Mouse (Mus musculus): ENCODE results near the gene Kmt2c. TPM values are rescaled to one million over a fixed set of nuclear protein-coding genes. Genes with fewer than 3 reads are reported as not detected.

Gene Kmt2c
- total and polyA plus RNA-seq, 3 experiments = 23.8 to 34.0 (median 26.2) TPM

DNA sequence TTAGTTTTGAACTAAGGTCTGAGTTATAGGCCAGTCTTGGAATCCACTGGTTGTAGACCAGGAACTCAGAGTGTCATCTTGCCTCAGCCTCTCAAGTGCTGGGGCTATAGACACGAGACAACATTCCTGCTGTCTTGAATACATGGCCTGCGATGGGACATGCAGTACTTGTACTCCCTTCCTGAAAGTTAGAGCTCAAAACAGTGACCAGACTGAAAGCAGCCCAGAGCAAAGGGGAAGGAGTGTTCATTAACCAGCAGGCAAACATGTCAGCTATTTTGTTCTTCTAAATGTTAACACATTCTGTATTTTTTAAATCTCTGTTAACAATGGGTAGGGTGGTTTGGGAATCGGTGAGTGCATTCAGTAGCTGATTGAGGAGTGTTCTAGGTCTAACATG is 251.5 kb downstream of the Kmt2c start:
- Histone ChIP-seq H3K9me3 (replicated peaks; ENCODE audit: insufficient read depth, low read length) (no peaks in the 10 kb centered on the region), H3K4me3 (ENCODE audit: control insufficient read depth in 1 of 2, insufficient read depth in 1 of 2, low read depth in 2 of 2, low read length in 2 of 2) (no peak overlapping the region), H3K4me1 (ENCODE audit: control insufficient read depth in 1 of 2, insufficient read depth in 2 of 2, low read length in 2 of 2) (no peaks in the 10 kb centered on the region), H3K36me3 (ENCODE audit: control insufficient read depth in 1 of 2, insufficient read depth in 2 of 2, low read length in 2 of 2) (no peaks in the 10 kb centered on the region; a peak in 1 of 4 replicates), H3K27me3 (ENCODE audit: control insufficient read depth in 1 of 2, insufficient read depth in 2 of 2, low read length in 2 of 2) (no peaks in the 10 kb centered on the region), H3K27ac (ENCODE audit: control insufficient read depth, low read depth, low read length) (no peak overlapping the region), H3K9ac (ENCODE audit: control insufficient read depth, low read depth, low read length, poor library complexity, severe bottlenecking) (no peak overlapping the region), H3K79me2 (ENCODE audit: control insufficient read depth, insufficient read depth, low read length, poor library complexity) (no peaks in the 10 kb centered on the region)
- no peak for DNase-seq (ENCODE audit: low read depth, low spot score)
- no peak for TF ChIP-seq GABPA (IDR thresholded peaks at IDR 0.05; ENCODE audit: low read depth, low read length)
- no peak for TF ChIP-seq HCFC1 (IDR thresholded peaks at IDR 0.05; ENCODE audit: low read depth, low read length)
- TF ChIP-seq USF1 (IDR thresholded peaks at IDR 0.05; ENCODE audit: low read depth, low read length) = no peak
- no peak for TF ChIP-seq SMC3 (IDR thresholded peaks at IDR 0.05; ENCODE audit: low read depth, low read length)
- TF ChIP-seq ETS1 (IDR thresholded peaks at IDR 0.05; ENCODE audit: low read depth, low read length) = no peak
- TF ChIP-seq CHD2 (IDR thresholded peaks at IDR 0.05; ENCODE audit: low read length) = no peak
- no peak for TF ChIP-seq RCOR1 (IDR thresholded peaks at IDR 0.05; ENCODE audit: low read depth, low read length)
- TF ChIP-seq TBP (IDR thresholded peaks at IDR 0.05; ENCODE audit: low read depth, low read length) = no peak
- TF ChIP-seq NELFE (IDR thresholded peaks at IDR 0.05; ENCODE audit: low read depth, low read length) = no peak
- TF ChIP-seq MXI1 (IDR thresholded peaks at IDR 0.05; ENCODE audit: low read depth, low read length) = no peak
- no peak for TF ChIP-seq USF2 (IDR thresholded peaks at IDR 0.05; ENCODE audit: borderline replicate concordance in 1 of 2, insufficient read depth in 1 of 2, low read depth in 1 of 2, low read length in 2 of 2)
- no peak for TF ChIP-seq RAD21 (IDR thresholded peaks at IDR 0.05; ENCODE audit: low read depth, low read length)
- no peak for TF ChIP-seq JUND (IDR thresholded peaks at IDR 0.05; ENCODE audit: low read depth, low read length)
- no peak for TF ChIP-seq ZNF384 (IDR thresholded peaks at IDR 0.05; ENCODE audit: low read depth, low read length)
- TF ChIP-seq SIN3A (IDR thresholded peaks at IDR 0.05; ENCODE audit: low read length) = no peak
- TF ChIP-seq KAT2A (conservative IDR thresholded peaks at IDR 0.05; ENCODE audit: low read depth, low read length) = no peak
- no peak for TF ChIP-seq MYC (IDR thresholded peaks at IDR 0.05; ENCODE audit: low read depth, low read length)

GRCm38 (mm10) chr5:25246473-25246865 is 252.1 kb downstream of the Kmt2c start:
- no peak overlapping the region for H3K27ac ChIP-seq (ENCODE audit: control insufficient read depth, low read depth, low read length)
- H3K36me3 ChIP-seq (ENCODE audit: control insufficient read depth in 1 of 2, insufficient read depth in 2 of 2, low read length in 2 of 2) = no peaks in the 10 kb centered on the region
- TF ChIP-seq GATA1 (IDR thresholded peaks at IDR 0.05; ENCODE audit: low read depth, low read length) = no peak
- TF ChIP-seq POLR2AphosphoS5 (IDR thresholded peaks at IDR 0.05; ENCODE audit: borderline replicate concordance, low read depth, low read length) = no peak
- no peak for TF ChIP-seq MYB (IDR thresholded peaks at IDR 0.05; ENCODE audit: low read depth, low read length)
- TF ChIP-seq USF2 (IDR thresholded peaks at IDR 0.05; ENCODE audit: borderline replicate concordance in 1 of 2, insufficient read depth in 1 of 2, low read depth in 1 of 2, low read length in 2 of 2) = no peak
- TF ChIP-seq ZNF384 (IDR thresholded peaks at IDR 0.05; ENCODE audit: low read depth, low read length) = no peak
- TF ChIP-seq CHD2 (IDR thresholded peaks at IDR 0.05; ENCODE audit: low read length) = no peak
- TF ChIP-seq RAD21 (IDR thresholded peaks at IDR 0.05; ENCODE audit: low read depth, low read length) = no peak
- no peak for TF ChIP-seq ZKSCAN1 (IDR thresholded peaks at IDR 0.05; ENCODE audit: low read depth, low read length)
- no peak for TF ChIP-seq EP300 (IDR thresholded peaks at IDR 0.05; ENCODE audit: low read depth in 1 of 2, low read length in 2 of 2)
- TF ChIP-seq TBP (IDR thresholded peaks at IDR 0.05; ENCODE audit: low read depth, low read length) = no peak
- TF ChIP-seq NRF1 (IDR thresholded peaks at IDR 0.05; ENCODE audit: insufficient read depth, low read depth, low read length, poor library complexity, severe bottlenecking) = no peak
- no peak for TF ChIP-seq BHLHE40 (IDR thresholded peaks at IDR 0.05; ENCODE audit: borderline replicate concordance, low read depth, low read length)
- no peak for TF ChIP-seq RCOR1 (IDR thresholded peaks at IDR 0.05; ENCODE audit: low read depth, low read length)
- no peak for TF ChIP-seq TAL1 (IDR thresholded peaks at IDR 0.05; ENCODE audit: low read length)
- TF ChIP-seq E2F4 (IDR thresholded peaks at IDR 0.05; ENCODE audit: borderline replicate concordance, low read depth, low read length) = no peak
- no peak for TF ChIP-seq MAX (IDR thresholded peaks at IDR 0.05; ENCODE audit: low read length)
- no peak for TF ChIP-seq POLR2A (IDR thresholded peaks at IDR 0.05; ENCODE audit: control insufficient read depth in 1 of 2, insufficient read depth in 1 of 2, low read depth in 1 of 2, low read length in 2 of 2, poor library complexity in 1 of 2)
- TF ChIP-seq MAFK (IDR thresholded peaks at IDR 0.05; ENCODE audit: borderline replicate concordance, low read depth, low read length) = no peak
- H3K9me3 ChIP-seq (replicated peaks; ENCODE audit: insufficient read depth, low read length) = no peaks in the 10 kb centered on the region
- H3K4me1 ChIP-seq (ENCODE audit: control insufficient read depth in 1 of 2, insufficient read depth in 2 of 2, low read length in 2 of 2) = no peaks in the 10 kb centered on the region
- H3K79me2 ChIP-seq (ENCODE audit: control insufficient read depth, insufficient read depth, low read length, poor library complexity) = no peaks in the 10 kb centered on the region
- H3K4me3 ChIP-seq (ENCODE audit: control insufficient read depth in 1 of 2, insufficient read depth in 1 of 2, low read depth in 2 of 2, low read length in 2 of 2) = no peak overlapping the region
- DNase-seq (ENCODE audit: low read depth, low spot score) = no peak
- no peaks in the 10 kb centered on the region for H3K27me3 ChIP-seq (ENCODE audit: control insufficient read depth in 1 of 2, insufficient read depth in 2 of 2, low read length in 2 of 2)
- no peak overlapping the region for H3K9ac ChIP-seq (ENCODE audit: control insufficient read depth, low read depth, low read length, poor library complexity, severe bottlenecking)
